Mouse (Mus musculus) forebrain, embryonic 13.5 days (tissue): Measurements from ENCODE around the gene Bbs5. TPM values are rescaled to one million over a fixed set of nuclear protein-coding genes. Genes with fewer than 3 reads are reported as not detected.

ENCODE experiments used
- ATAC-seq: fragments of 200-750 bp; cut with Nextera tagmentation; 2 replicates; pipeline ENCODE4 v1.8.0; 2017
- H3K27ac ChIP-seq: fragments of 300-500 bp; sonication (generic); 2 replicates; pipeline ENCODE4 v1.5.1; 2015; ENCODE audit warnings: inconsistent platforms, mild to moderate bottlenecking, moderate library complexity
- H3K27me3 ChIP-seq: fragments of 300-500 bp; sonication (generic); 2 replicates; pipeline ENCODE4 v1.6.1; 2015; ENCODE audit warnings: mild to moderate bottlenecking, inconsistent platforms
- H3K36me3 ChIP-seq: fragments of 300-500 bp; sonication (generic); 2 replicates; pipeline ENCODE4 v1.6.1; 2015; ENCODE audit warnings: mild to moderate bottlenecking, inconsistent platforms; ENCODE audit not compliant: poor library complexity, severe bottlenecking
- H3K4me1 ChIP-seq: fragments of 300-500 bp; sonication (generic); 2 replicates; pipeline ENCODE4 v1.6.1; 2015; ENCODE audit warnings: inconsistent platforms
- H3K4me2 ChIP-seq: fragments of 300-500 bp; sonication (generic); 2 replicates; pipeline ENCODE4 v1.6.1; 2015; ENCODE audit warnings: inconsistent platforms, mild to moderate bottlenecking, moderate library complexity
- H3K4me3 ChIP-seq: fragments of 300-500 bp; sonication (generic); 2 replicates; pipeline ENCODE4 v1.5.1; 2015; ENCODE audit warnings: mild to moderate bottlenecking, inconsistent platforms
- H3K9ac ChIP-seq: fragments of 300-500 bp; sonication (generic); 2 replicates; pipeline ENCODE4 v1.6.1; 2015; ENCODE audit warnings: mild to moderate bottlenecking, inconsistent platforms
- H3K9me3 ChIP-seq: fragments of 300-500 bp; sonication (generic); replicated peaks from 2 replicates; pipeline ENCODE4 v1.6.1; 2016; ENCODE audit warnings: inconsistent platforms
- WGBS: fragments of 180-500 bp; shearing (Covaris S2); methylation state at CpG from one replicate; pipeline ENCODE4 v1.1.7; 2015; 5-methylcytosine and 5-hydroxymethylcytosine counted together
- polyA plus RNA-seq: library from polyadenylated mRNA; unstranded; fragments of >200 nt; fragmentation: Nextera tagmentation; extraction: Ambion mirVana; gene quantifications from 2 replicates; pipeline ENCODE4 v1.2.1, GENCODE M21; 2015

Gene Bbs5
- polyA plus RNA-seq, 1 experiment from 2014 or later: 16.6 TPM

DNA sequence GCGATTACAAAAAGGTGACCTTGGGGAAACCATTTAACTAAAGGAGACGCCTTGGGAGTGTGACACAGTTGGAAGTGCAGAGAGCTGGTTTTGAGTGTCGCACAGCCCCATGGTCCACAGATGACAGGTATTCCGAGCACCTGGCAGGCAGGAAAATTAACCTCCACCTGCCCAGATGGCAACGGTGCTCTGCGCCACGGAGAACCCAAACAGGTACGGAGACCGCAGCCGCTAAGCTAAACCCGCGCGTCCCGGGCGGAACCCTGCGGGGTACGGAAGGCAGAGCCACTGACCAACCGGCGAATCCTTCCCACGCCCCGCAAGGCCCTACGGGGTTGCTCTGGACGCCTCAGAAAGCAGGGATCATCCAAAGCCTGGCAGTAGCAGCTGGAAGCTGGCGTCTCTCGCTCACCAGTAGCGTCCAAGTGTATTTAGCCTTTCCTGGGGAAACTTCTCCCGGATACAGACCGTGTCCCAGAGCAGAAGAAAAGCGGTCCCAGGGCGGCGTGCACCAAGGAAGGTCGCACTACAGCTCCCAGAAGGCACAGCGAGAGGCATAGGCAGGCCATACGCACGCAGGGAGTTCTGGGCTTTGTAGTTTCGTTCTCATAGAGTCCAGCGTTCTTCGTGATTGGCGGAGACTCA, 66.1 kb downstream of the Bbs5 start, which contains the start of gene Fastkd1:
Fastkd1 (minus strand) TSS at position 536 of the 645 bp plus-strand sequence.
- Histone ChIP-seq H3K4me1 (peaks cover 10% of the 10 kb centered on the region; the same call in 1 of the 2 replicates), H3K9me3 (no peaks in the 10 kb centered on the region)

DNA sequence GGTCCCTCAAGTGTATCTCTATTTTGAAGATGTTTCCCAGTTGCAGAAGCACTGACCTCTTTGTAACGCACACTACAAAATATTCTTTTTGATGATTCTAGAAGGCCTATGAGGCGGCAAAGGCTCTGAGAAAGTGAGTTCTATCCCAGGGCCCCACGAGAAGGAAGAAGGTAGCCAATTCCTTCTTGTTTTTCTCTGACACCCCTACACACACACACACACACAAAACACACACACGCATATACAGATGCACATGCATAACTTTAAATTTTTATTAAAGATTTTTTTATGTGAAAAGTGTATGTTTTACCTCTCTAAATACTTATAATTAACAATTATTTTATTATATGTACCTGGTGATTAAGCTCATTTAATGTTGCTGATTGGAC, 66.6 kb downstream of the Bbs5 start:
- H3K9me3 ChIP-seq: no peaks in the 10 kb centered on the region
- no peaks in the 10 kb centered on the region for H3K36me3 ChIP-seq
- ATAC-seq: no peak
- peak overlapping the region; percentile 86 for H3K4me3 ChIP-seq
- peaks cover 10% of the 10 kb centered on the region; the same call in 1 of the 2 replicates for H3K4me1 ChIP-seq
- peak overlapping the region; percentile 74 for H3K4me2 ChIP-seq
- no peak overlapping the region for H3K9ac ChIP-seq
- H3K27me3 ChIP-seq: peaks cover 10% of the 10 kb centered on the region; the same call in 1 of the 2 replicates
- WGBS: 27% methylated on average over 4 of the region's 4 CpGs
- no peak overlapping the region for H3K27ac ChIP-seq

More for the DNA sequence above, 66.1 kb downstream of the Bbs5 start, which contains the start of gene Fastkd1:
- H3K9ac ChIP-seq: peak within 1 kb of the TSS; percentile 77
- peaks cover 8% of the 10 kb centered on the region; the same call in 1 of the 2 replicates for H3K27me3 ChIP-seq
- peak within 1 kb of the TSS; percentile 86 for H3K4me3 ChIP-seq
- H3K4me2 ChIP-seq: peak within 1 kb of the TSS; percentile 74
- ATAC-seq: peak; percentile 100
- under 1% methylated on average over 39 of the region's 39 CpGs for WGBS
- no peak within 1 kb of the TSS; the same call in 1 of the 2 replicates for H3K27ac ChIP-seq
- H3K36me3 ChIP-seq: 0 out of 2 replicates have a peak, but pooled peaks cover under 1% of the 10 kb centered on the region

DNA sequence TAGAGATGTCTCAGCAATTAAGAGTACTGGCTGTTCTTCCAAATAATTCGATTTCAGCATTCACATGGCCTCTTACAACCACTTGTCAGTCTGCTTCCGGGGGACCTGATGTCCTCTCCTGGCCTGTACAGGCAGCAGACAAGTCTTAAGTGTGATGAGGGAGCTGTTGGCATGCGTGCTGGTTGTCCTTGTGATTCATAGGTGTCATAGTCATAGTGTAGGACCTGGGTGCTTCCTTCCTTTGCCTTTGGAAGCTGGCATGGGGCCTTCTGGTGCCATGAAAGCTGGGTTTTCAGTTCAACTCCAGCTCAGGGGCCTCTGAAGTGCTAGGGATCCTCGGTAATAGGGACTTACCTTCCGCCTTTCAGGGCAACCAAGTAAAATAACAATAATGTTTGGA, 67.2 kb downstream of the Bbs5 start:
- peaks cover 10% of the 10 kb centered on the region; the same call in 1 of the 2 replicates for H3K27me3 ChIP-seq
- ATAC-seq: no peak
- peaks cover 10% of the 10 kb centered on the region; the same call in 1 of the 2 replicates for H3K4me1 ChIP-seq
- WGBS: 84% methylated on average over 5 of the region's 5 CpGs
- H3K36me3 ChIP-seq: no peaks in the 10 kb centered on the region
- H3K4me3 ChIP-seq: no peak overlapping the region
- H3K27ac ChIP-seq: no peak overlapping the region
- H3K9me3 ChIP-seq: no peaks in the 10 kb centered on the region
- no peak overlapping the region for H3K4me2 ChIP-seq
- no peak overlapping the region for H3K9ac ChIP-seq

DNA sequence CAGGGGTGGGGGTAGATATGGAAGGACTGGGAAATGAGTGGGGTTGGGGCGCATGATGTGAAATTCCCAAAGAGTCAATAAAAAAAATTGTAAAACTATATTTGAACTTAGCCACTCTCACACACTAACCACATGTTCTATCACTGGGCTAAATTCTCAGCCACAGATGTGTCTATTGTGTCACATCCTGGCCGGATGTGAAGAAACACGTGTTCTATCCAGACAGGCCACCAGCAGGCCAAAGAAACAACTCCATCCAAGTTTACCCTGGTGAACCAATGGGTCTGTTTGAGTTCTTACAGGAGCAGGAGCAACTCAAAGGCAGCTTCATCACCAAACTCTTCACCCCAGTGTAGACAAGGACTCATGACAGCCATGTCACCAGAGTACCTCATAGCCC, 69.5 kb downstream of the Bbs5 start:
- WGBS: 84% methylated on average over 3 of the region's 3 CpGs
- Histone ChIP-seq H3K27me3 (peaks cover 19% of the 10 kb centered on the region), H3K4me3 (no peak overlapping the region), H3K36me3 (no peaks in the 10 kb centered on the region), H3K4me1 (peaks cover 10% of the 10 kb centered on the region; the same call in 1 of the 2 replicates), H3K4me2 (no peak overlapping the region), H3K9ac (no peak overlapping the region), H3K27ac (no peak overlapping the region), H3K9me3 (no peaks in the 10 kb centered on the region)
- no peak for ATAC-seq

Other genes starting within 250 kb of the Bbs5 start
- 0.75 and 1.1 TPM in 2 replicates for gene Lrp2, start 61.1 kb upstream of the Bbs5 start, polyA plus RNA-seq
- gene Klhl41, start 22.9 kb downstream of the Bbs5 start, polyA plus RNA-seq: 0.15 TPM in 2 replicates
- 14.1 and 14.5 TPM in 2 replicates for gene Fastkd1, start 66.3 kb downstream of the Bbs5 start, polyA plus RNA-seq
- 139 and 147 TPM in 2 replicates for gene Ppig, start 75.4 kb downstream of the Bbs5 start, polyA plus RNA-seq
- 3.9 and 4.6 TPM in 2 replicates for gene Ccdc173, start 142.4 kb downstream of the Bbs5 start, polyA plus RNA-seq
- 37.4 and 37.5 TPM in 2 replicates for gene Phospho2, start 142.5 kb downstream of the Bbs5 start, polyA plus RNA-seq
- 45.2 and 49.5 TPM in 2 replicates for gene Klhl23, start 174.8 kb downstream of the Bbs5 start, polyA plus RNA-seq
- gene Ssb, start 214.4 kb downstream of the Bbs5 start, polyA plus RNA-seq: 400 and 426 TPM in 2 replicates
- gene Mettl5, start 238.4 kb downstream of the Bbs5 start, polyA plus RNA-seq: 36.2 and 40.6 TPM in 2 replicates